Mouse (Mus musculus) intestine, embryonic 15.5 days (tissue): ENCODE data around the gene S100a11. TPM values are rescaled to one million over a fixed set of nuclear protein-coding genes. Genes with fewer than 3 reads are reported as not detected.

ENCODE experiments used
- ATAC-seq: fragments of 200-750 bp; cut with Nextera tagmentation; 2 replicates; pipeline ENCODE4 v1.8.0; 2017; ENCODE audit warnings: moderate TSS enrichment, moderate library complexity
- H3K27ac ChIP-seq: fragments of 300-500 bp; sonication (generic); 2 replicates; pipeline ENCODE4 v1.5.1; 2015; ENCODE audit warnings: mild to moderate bottlenecking, inconsistent platforms
- H3K27me3 ChIP-seq: fragments of 300-500 bp; sonication (generic); replicated peaks from 2 replicates; pipeline ENCODE4 v1.6.1; 2015; ENCODE audit warnings: inconsistent platforms
- H3K36me3 ChIP-seq: fragments of 300-500 bp; sonication (generic); 2 replicates; pipeline ENCODE4 v1.6.1; 2015; ENCODE audit warnings: inconsistent platforms
- H3K4me1 ChIP-seq: fragments of 300-500 bp; sonication (generic); replicated peaks from 2 replicates; pipeline ENCODE4 v1.6.1; 2015; ENCODE audit warnings: inconsistent platforms
- H3K4me2 ChIP-seq: fragments of 300-500 bp; sonication (generic); replicated peaks from 2 replicates; pipeline ENCODE4 v1.6.1; 2015; ENCODE audit warnings: mild to moderate bottlenecking, inconsistent platforms
- H3K4me3 ChIP-seq: fragments of 300-500 bp; sonication (generic); replicated peaks from 2 replicates; pipeline ENCODE4 v1.5.1; 2015; ENCODE audit warnings: inconsistent platforms
- H3K9ac ChIP-seq: fragments of 300-500 bp; sonication (generic); 2 replicates; pipeline ENCODE4 v1.6.1; 2015; ENCODE audit warnings: inconsistent platforms
- H3K9me3 ChIP-seq: fragments of 300-500 bp; sonication (generic); 2 replicates; pipeline ENCODE4 v1.6.1; 2016; ENCODE audit warnings: inconsistent platforms
- WGBS: fragments of 180-500 bp; shearing (Covaris S2); methylation state at CpG from one replicate; pipeline ENCODE4 v1.1.7; 2015; 5-methylcytosine and 5-hydroxymethylcytosine counted together
- polyA plus RNA-seq: library from polyadenylated mRNA; unstranded; fragments of >200 nt; fragmentation: Nextera tagmentation; extraction: Ambion mirVana; gene quantifications from 2 replicates; pipeline ENCODE4 v1.2.1, GENCODE M21; 2015

S100a11 gene
- polyA plus RNA-seq, 1 experiment from 2014 or later, result 951 TPM

DNA sequence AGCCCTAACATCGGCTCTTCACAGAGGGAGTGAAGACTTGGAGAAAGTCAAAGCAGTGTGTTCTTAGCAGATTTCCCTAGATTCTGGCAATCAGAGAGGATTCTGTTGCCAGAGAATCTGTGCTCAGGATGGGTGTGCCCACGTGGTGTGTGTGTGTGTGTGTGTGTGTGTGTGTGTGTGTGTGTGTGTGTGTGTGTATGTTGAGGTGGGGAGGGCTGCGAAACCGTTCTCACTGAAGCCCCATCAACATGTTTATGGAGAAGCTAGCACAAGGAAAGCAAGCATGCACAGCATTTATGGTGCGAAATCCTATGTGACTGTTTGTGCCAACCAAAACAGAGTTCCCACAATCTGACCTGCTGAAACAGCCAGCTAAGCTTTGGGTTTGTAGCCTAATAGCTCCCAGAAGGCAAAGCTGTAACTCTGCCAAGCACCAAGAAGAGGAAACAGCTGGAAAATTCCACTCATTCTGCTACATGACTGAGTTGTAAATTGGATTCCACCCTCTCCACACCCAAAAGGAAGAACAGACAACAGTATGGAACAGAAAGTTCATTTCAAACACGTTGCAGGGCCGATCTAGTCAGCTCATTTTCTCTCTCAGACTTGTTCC is 48.2 kb downstream of the S100a11 start:
- H3K27ac ChIP-seq, result peak overlapping the region; percentile 83
- H3K4me3 ChIP-seq, result no peak overlapping the region
- 39% methylated on average over 7 of the region's 7 CpGs for WGBS
- no peaks in the 10 kb centered on the region for H3K36me3 ChIP-seq
- H3K4me1 ChIP-seq, result 0 out of 2 replicates have a peak, but pooled peaks cover 7% of the 10 kb centered on the region
- ATAC-seq, result peak; percentile 76
- peak overlapping the region; percentile 39 for H3K4me2 ChIP-seq
- H3K27me3 ChIP-seq, result no peaks in the 10 kb centered on the region
- no peaks in the 10 kb centered on the region for H3K9me3 ChIP-seq
- no peak overlapping the region for H3K9ac ChIP-seq

GRCm38 (mm10) chr3:93569046-93569445 is 48.8 kb downstream of the S100a11 start:
- no peak for ATAC-seq
- Histone ChIP-seq H3K36me3 (no peaks in the 10 kb centered on the region), H3K9ac (no peak overlapping the region), H3K27ac (peak overlapping the region; percentile 83), H3K27me3 (no peaks in the 10 kb centered on the region), H3K4me1 (0 out of 2 replicates have a peak, but pooled peaks cover 7% of the 10 kb centered on the region), H3K4me3 (no peak overlapping the region), H3K9me3 (no peaks in the 10 kb centered on the region), H3K4me2 (peak overlapping the region; percentile 39)
- 38% methylated on average over 2 of the region's 2 CpGs for WGBS

DNA sequence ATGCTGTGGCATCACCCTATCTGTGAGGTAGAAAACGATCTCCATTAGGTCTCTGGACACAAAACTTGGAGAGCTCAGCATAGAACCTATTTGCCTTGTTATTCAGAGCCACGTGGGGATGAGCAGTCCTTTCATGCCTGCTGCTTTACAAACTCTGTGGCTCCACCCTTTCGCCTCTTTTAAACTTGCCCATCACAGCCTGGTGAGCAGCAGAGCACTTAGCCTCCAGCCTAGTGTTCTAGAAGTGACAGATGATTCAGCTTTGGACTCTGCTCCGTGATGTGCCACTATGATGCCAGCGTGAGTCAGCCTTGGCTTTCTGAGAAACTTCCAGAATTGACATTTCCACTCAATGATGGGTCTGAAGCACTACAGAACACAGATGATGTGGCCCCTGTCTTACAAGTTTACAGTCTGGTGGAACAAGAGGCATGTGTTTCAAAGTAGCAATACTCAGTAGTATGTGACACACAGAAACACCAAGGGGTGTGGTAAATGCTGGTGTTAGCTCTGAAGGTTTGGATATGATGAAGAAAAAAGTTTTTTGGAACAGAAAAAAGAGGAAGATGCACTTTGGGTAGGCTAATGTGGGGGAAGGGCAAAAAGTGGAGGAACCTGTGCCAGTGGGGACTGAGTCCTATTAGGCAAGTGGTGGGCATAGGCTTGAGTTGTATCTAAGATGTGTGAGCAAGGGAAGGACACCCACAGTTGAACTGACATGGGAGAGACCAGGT is 51.9 kb downstream of the S100a11 start:
- Histone ChIP-seq H3K4me1 (0 out of 2 replicates have a peak, but pooled peaks cover 7% of the 10 kb centered on the region), H3K4me2 (no peak overlapping the region), H3K9me3 (no peaks in the 10 kb centered on the region), H3K27ac (no peak overlapping the region), H3K4me3 (no peak overlapping the region), H3K36me3 (no peaks in the 10 kb centered on the region), H3K27me3 (no peaks in the 10 kb centered on the region), H3K9ac (no peak overlapping the region)
- 74% methylated on average over 5 of the region's 5 CpGs for WGBS
- ATAC-seq, result no peak

Other genes with a start within 250 kb of the S100a11 start
- gene Flg, start 247.0 kb upstream of the S100a11 start, polyA plus RNA-seq, result not detected in 2 replicates
- not detected in 2 replicates for gene Hrnr, start 200.7 kb upstream of the S100a11 start, polyA plus RNA-seq
- gene Rptn, start 126.8 kb upstream of the S100a11 start, polyA plus RNA-seq, result not detected in 2 replicates
- 1.3 and 1.4 TPM in 2 replicates for gene Tchh, start 78.2 kb upstream of the S100a11 start, polyA plus RNA-seq
- not detected in 2 replicates for gene Tchhl1, start 51.7 kb upstream of the S100a11 start, polyA plus RNA-seq
- gene S100a10, start 34.6 kb downstream of the S100a11 start, polyA plus RNA-seq, result 640 and 689 TPM in 2 replicates
- not detected in 2 replicates for gene Tdpoz2, start 132.2 kb downstream of the S100a11 start, polyA plus RNA-seq
- gene Tdpoz1, start 155.8 kb downstream of the S100a11 start, polyA plus RNA-seq, result not detected in 2 replicates
- gene Gm37596, start 172.6 kb downstream of the S100a11 start, polyA plus RNA-seq, result not detected in 2 replicates